Mouse (Mus musculus): ENCODE measurements around the gene Msrb1.

The Msrb1 gene

DNA sequence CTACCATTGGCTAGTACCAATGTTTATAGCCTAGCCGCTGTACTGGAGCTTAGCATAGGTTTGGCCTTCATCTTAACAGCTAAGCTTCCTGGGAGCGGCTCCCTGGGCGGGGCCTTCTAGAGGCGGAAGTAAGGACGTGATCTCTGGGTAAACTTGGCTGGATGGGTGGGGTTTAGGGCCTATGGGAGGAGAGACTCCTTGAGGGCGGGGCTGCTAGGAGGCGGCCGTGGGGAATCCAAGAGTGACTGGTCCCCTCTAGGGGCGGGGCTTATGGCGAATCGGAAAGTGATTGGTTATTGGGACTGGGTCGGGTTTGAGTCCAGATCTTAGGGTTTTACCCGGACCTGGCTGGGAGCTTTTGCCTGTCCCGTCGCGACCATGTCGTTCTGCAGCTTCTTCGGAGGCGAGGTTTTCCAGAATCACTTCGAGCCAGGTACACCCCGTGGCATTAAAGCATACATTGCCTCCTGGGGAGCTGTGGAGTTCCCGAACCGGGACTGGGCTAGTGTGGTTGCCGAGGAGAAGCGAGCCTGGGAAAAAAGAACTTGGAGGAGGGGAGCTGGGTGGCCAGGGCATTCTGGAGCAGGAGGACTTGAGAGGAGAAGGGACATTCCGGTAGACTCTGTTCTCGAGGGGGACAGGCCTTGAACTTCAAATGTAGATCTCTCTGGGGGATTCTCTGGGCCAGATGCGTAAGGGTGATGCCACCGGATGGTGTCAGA is at the start of gene Msrb1:
Msrb1 (plus strand) TSS at position 313 of the 722 bp plus-strand sequence.
- 1% methylated on average over 29 of the region's 29 CpGs for WGBS

GRCm38 (mm10) chr17:24687146-24687595 is 49.3 kb upstream of the Msrb1 start:
- 7% methylated on average over 25 of the region's 25 CpGs for WGBS

DNA sequence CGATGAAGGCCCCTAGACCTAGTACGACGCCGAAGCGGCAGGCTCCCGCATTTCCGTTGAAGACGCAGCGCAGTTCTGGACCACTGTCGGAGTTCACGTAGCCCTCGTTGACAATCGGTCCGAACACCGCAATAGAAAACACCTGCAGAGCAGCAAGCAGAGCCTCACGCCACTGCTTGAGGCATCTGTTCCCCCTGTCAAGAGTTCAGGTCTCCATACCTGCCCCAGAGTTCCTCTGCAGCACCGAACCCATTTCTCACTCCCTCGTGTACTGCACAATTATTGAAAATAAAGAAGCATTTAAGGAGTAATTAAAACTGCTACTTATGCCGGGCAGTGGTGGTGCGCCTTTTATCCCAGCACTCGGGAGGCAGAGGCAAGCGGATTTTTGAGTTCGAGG is 48.8 kb upstream of the Msrb1 start:
- WGBS, result 22% methylated on average over 23 of the region's 23 CpGs

GRCm38 (mm10) chr17:24689251-24690081 is 47.0 kb upstream of the Msrb1 start, which contains the start of gene Syngr3:
TSS of gene Syngr3 (minus strand) at chr17:24689955.
- 1% methylated on average over 55 of the region's 55 CpGs for WGBS

DNA sequence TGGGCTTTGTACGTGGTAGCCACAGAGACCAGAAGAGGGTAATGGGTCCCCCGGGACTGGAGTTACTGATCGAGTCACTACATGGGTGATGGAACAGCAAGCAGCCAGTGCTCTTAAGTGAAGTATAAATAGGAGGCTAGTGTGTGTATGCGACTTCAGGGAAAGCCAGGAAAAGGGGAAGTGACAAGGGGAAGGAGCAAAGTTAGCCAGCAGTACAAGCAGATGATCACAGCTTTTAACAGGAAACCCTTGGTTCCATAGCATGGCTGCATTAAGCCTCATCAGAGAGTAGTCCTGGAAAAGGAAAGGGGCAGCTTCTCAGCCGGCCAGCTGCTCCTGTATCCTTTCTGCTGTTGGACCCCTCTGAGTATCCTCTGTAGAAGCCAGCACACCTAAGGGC is 44.1 kb upstream of the Msrb1 start:
- WGBS, result 86% methylated on average over 5 of the region's 5 CpGs

GRCm38 (mm10) chr17:24695326-24696010 is 41.0 kb upstream of the Msrb1 start:
- WGBS, result 8% methylated on average over 51 of the region's 51 CpGs

DNA sequence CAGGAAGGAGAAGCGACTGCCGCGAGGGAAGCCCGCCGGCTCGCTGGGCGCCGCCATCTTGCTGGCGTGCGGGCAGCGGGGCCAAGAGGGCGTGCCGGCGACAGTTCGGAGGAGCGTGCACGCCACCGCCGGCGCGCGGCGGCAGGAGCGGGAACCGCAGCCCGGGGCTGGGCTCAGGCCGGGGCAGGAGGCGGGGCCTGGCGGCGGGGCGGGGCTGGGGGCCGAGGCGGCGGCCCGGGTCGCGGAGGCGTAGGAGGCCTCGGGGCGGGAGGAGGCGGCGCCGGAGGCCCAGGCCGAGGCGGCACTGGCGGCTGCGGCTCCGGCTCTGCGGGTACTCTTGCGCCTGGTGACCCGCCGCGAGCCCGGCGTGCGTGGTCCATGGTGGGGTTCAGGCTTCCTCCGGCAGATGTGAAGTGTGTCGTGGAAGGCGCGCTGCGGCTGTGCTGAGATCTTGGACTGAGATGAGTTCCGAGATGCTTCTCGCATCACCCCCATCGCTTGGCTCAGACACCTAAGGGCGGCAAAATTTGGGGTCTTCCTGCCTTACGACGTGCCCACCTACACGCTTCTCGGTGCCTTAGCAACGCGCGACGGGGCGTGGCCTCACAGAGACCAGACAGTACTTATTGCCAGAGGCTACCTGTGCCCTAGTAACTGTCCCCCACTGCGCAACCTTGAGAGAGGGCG is 40.3 kb upstream of the Msrb1 start, which contains the start of the genes Gfer and Noxo1:
Gfer (minus strand) TSS at position 146 of the 687 bp plus-strand sequence.
Noxo1 (plus strand) TSS at position 224 of the 687 bp plus-strand sequence.
- under 1% methylated on average over 74 of the region's 76 CpGs for WGBS

- WGBS, result 15% methylated on average over 5 of the region's 5 CpGs
These were observed 38.5 kb upstream of the Msrb1 start for GRCm38 (mm10) chr17:24697985-24698384.

DNA sequence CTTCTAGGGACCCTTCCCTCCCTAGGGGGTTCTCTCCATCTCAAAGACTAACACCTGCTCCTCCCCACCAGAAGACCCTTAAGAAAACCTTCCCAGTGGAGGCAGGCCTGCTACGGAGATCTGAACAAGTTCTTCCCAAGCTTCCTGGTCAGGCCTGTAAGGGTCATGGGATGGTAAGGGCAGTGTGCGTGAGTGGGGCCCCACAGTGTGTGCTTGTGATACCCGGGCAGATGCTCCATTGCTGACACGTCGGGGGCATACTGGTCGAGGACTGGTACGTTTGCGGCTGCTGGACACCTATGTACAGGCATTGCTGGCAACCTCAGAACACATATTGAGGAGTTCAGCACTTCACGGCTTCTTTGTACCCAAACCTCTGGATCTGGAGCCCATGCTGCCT is 37.7 kb upstream of the Msrb1 start:
- WGBS, result 75% methylated on average over 9 of the region's 9 CpGs

DNA sequence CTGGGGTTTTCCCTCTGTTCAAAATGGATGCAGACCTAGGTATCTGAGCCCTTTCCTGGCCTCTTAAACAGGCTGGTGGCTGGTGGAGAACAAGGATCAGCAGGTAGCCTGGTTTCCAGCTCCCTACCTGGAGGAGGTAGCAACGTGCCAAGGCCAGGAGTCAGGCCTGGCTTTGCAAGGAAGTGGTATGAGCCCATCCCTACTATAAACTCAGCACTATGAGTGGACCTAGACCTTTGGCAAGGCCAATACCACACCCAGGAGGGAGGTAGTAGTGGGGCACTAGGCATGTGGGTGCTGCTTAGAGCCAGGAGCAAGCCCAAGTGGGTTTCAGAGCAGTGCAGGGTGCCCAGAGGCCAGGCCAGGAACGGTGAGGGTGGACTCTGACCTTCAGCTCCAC is 37.0 kb upstream of the Msrb1 start:
- WGBS, result 92% methylated on average over 2 of the region's 2 CpGs

- 94% methylated on average over 9 of the region's 9 CpGs for WGBS
These were observed 35.2 kb upstream of the Msrb1 start for GRCm38 (mm10) chr17:24701251-24701650.

DNA sequence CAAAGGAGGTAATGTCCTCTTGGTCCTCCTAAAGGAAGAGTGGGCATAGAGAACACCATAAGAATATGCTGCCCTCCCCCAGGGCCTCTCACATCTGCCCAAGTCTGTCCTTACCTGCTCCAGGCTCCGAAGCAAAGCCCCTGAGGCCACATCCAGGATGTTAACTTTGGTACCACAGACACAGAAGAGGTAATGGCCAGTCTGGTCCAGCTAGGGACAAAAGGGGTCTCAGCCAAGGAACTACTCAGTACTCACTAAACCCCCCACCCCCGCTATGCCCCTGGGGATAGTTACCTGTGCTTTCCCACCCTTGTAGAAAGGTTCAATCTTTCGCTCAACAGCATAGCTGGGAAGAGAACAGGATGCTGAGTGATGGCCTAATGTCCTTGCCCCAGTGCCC is 30.6 kb upstream of the Msrb1 start:
- WGBS, result 95% methylated on average over 3 of the region's 3 CpGs

DNA sequence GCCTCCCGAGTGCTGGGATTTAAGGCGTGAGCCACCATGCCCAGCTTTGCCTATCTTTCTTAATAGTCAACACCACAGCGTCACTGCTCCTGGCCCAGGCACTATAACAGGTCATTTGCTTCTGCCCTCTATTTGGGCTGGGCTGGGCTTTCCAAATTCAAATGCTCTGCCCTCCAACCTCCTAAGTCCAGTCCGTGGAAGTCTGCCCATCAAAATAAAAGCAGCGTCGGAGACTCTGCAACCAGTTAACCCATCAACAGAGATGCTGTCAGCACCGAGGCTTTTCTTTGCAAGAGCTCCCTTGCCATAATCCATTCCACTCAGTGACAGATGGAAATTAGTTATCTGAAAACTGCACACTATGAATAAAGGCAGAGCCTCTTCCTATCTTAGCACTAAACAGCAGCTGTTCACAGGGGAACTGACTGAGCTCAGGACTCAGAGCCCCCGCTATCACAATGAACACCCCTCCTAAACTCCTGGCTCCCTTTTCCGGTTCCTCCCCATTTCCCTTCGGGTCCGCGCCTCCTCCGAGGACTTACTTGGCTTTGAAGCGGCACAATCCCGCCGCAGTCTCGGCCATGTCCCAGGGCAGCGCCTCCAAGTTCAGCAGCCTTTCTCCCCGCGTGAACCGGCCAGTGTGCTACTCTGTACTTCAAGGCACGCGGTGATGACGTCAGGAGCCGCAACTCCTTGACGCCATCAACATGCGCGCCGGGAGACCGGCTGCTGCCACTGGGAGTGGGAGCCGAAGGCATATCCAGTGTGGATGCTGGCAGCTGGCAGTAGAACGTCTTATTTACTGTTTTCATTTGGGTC is 29.3 kb upstream of the Msrb1 start, which contains the start of gene Tbl3:
Tbl3 (minus strand) TSS at position 679 of the 819 bp plus-strand sequence.
- WGBS, result 3% methylated on average over 32 of the region's 32 CpGs

DNA sequence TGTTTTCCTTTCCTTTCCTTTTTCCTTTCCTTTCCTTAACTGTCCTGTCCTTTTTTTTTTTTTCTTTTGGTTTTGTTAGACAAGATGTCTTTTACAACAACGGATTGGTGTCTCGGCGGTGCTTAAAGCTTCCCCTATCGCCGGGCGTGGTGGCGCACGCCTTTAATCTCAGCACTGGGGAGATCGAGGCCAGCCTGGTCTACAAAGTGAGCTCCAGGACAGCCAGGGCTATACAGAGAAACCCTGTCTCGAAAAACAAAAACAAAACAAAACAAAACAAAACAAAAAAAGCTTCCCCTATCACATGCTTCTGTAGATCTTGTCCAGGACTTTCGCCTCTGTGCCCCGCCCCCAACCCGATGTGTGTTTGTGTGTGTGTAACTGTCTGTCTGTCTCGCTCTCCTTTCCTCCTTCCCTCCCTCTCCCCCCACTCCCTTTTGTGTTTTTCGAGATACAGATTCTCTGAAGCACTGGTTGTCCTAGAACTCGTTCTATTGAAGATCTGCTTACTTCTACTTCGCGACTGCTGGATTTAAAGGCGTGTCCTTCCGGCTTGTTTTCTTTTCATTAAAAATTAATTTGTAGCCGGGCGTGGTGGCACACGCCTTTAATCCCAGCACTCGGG is 28.5 kb upstream of the Msrb1 start:
- WGBS, result 4% methylated on average over 24 of the region's 24 CpGs

DNA sequence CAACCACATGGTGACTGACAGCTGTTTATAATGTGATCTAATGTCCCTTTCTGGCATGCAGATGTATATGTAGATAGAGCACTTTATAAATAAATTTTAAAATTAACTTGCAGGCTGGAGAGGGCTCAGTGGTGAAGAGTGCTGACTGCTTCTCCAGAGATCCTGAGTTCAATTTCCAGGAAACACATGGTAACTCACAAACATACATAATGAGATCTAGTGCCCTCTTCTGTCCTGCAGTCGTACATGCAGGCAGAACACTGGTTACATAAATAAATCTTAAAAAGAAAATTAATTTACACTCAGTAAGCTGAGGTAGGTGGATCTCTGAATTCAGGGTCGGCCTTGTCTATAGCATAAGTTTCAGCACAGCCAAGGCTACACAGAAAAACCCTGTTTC is 27.8 kb upstream of the Msrb1 start:
- WGBS, result 15% methylated on average over 2 of the region's 2 CpGs

GRCm38 (mm10) chr17:24715556-24715955 is 20.9 kb upstream of the Msrb1 start:
- WGBS, result 69% methylated on average over 6 of the region's 6 CpGs

GRCm38 (mm10) chr17:24716166-24716682 is 20.2 kb upstream of the Msrb1 start:
- 95% methylated on average over 15 of the region's 15 CpGs for WGBS

DNA sequence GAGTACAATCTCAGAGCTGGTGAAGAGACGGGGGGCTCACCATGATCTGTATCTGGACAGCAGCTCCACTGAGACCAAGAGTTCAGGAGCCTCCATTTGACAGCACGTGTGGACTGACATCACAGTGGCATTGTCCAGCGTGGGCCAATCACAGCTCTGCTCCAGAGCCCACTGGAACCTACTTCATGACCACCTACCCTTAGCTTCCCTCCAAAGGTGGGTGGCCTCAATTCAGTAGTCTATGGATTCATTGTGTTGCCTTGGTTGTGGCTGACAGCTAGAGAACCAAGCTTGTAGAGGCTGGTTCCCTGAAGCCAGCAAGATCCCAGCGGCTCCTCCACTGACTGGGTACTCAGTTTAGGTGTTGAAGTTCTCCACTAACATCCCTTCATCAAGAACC is 18.5 kb upstream of the Msrb1 start, which contains the start of the genes Rnf151 and Rps2:
Rnf151 (minus strand) TSS at position 121 of the 400 bp plus-strand sequence.
Rps2 (plus strand) TSS at position 174 of the 400 bp plus-strand sequence.
- WGBS, result 69% methylated on average over 4 of the region's 4 CpGs

GRCm38 (mm10) chr17:24718938-24719337 is 17.5 kb upstream of the Msrb1 start:
- 70% methylated on average over 5 of the region's 5 CpGs for WGBS
